Mouse (Mus musculus) retina, adult 2 months (tissue): ENCODE measurements at regions not wholly inside any gene's neighbourhood (a gene's known extent, or its start where the extent isn't known, plus 50 kb on each side); places are given as distances from the start of the nearest gene placed in this dataset.

Experiments used
- DNase-seq: peaks from one replicate; pipeline ENCODE4 v3.0.0-alpha.2; 2012; ENCODE audit warnings: low read depth, low spot score

DNA sequence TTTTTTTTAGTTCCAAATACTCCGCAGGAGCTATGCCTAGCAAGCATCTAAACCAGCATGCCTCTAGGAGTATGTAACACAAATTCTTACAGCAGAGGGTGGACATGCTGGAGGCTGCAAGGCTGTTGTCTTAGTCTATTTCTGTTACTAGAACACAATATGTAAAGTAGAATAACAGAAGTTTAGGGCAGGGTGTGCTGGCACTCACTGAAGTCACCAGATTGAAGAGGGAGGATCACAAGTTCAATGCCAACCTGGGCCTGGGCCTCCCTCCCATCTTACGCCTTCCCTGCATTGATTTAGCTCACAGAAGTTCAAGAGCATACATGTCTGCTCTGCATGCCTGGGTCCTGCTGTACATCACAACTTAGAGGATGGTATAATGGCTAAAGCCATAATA lies 280.3 kb upstream of the Fam92a start:
- DNase-seq = no peak

DNA sequence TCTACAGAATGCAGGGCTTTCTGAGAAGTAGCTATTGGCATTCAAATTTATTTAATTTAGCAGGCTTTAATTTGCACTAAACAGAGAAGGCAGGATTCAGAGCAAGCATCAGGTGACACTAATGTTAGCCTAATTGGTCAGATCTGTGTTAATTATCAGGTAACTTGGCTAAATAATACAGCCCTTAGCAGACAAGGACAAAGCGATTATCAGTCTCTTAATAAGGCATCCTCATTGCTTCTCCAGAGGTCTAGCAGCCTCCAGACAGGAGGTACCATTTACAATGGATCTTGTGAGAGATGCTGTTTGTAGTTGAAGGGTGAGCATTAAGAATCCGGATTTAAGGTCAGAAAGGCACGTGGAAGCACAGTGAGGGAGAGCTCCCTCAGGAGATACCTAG lies 253.7 kb upstream of the Fam92a start:
- no peak for DNase-seq

DNA sequence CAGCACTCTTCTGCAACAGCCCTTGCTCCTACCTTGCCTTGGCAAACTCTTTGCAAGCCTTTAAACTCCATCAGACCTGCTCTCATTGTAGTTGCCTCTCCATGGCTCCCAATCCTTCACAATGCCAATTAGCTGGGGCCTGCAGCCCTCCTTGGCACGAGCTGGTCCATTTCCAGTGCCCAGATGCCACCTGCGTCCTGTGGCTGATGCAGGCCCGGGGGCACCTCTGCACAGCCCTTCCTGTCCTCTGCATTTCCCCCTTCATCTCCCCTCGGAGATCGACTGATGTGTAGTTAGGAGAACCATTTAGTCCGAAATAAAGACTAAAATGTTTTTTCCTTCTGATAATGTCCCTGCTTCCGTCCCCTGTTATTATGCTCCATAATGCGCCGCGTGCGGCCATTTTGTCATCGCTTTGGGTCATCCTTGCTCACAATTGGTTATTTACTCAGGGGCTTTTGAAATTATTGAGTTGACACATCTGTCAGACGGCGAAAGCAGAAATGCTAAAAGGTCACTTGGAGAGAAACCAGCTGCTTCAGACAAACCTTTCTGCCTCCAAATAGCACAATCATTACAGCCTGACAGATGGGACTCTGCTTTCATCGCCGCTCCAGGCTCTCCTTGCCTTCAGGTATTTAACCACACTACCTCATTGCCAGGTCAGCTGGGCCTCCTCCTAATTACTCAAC lies 250.0 kb upstream of the Fam92a start:
- DNase-seq = no peak

DNA sequence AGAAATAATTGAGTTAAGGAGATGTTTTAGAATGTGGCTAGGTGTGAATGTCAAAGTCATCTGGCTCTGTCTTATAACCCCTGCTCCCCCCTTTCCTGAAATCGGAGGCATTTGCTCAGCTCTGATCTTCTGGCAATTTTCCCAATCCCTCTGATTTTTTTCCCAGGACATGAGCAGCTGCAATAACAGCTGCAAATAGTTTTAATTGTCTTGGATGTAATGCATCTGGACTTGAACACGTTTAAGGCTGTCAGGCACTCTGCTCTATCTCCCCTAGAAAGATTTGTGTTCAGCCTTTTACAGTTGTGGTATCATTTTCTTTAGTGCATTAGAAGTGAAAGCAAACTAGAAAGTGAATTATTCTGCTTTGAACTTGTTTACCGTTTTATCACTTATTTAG lies 246.3 kb upstream of the Fam92a start:
- DNase-seq = no peak

DNA sequence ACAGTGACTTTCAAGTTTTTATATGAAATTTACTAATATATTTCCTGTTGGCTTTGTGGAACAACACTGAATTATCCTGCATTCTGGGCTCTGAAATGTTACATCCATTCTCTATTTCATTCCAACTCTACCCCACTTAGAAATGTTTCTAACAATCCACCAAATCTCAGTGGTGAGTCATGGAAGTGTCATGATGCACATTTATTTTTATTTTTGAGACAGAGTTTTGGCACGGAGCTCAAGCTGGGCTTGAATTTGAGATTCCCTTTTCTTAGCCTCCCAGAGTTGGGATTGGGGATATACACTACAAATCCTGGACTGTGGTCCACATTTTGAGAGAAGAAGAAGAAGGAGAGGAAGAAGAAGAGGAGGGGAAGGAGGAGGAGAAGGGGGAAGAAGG lies 223.5 kb upstream of the Fam92a start:
- no peak for DNase-seq

DNA sequence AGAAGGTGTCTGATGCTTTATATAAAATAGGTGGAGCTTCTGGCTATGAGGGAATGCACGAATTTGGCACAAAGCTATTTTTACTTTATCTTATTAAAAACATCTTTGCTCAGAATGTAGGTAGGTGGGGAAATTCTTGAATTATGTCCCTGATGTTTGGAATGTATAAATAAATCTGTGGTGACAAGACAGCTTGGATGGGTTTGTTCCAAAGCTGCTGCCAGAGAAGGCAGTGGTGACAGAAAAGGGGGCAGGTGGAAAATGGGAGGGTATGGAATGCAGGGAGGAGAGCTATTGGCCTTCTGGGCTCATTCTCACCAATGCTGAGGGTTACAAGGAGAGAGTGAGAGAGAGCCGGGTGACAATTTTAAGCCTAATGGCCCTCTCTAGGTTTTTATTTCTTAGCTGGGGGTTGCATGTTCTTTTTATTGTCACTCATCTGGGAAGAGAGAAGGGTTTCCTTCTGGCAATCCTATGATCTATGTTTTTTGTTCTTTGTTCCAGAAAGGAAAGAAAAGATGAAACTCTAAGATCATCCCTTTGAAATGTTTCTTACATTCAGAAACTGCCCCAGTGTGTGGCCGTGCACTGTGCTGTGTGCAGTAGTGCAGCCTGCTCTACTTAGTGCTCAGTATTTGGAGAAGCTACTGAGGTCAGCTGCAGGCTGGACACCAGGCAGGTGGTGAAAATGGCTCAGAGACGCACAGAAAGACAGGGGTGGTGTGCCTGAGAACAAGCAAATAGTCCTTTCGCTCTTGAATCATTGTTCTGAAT lies 205.2 kb upstream of the Fam92a start:
- no peak for DNase-seq

DNA sequence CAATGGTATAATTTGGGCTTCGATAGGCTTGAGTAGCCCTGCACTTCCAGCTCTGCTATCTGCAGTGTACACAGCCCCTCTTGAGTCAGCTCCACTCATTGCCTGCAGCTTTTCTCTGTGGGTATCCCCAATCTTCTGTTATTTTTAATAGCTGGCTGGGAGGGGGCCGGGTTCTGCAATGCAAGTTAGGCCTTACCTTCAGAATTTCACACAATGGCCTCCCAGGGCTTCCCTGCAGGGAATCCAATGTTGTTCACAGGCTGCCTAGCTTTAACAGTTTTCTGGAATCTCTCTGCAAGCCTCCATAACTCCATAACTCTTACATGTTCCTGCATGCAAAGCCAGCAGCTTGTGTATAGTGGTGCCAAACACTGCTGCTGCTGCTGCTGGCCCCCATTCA lies 197.7 kb upstream of the Fam92a start:
- no peak for DNase-seq

DNA sequence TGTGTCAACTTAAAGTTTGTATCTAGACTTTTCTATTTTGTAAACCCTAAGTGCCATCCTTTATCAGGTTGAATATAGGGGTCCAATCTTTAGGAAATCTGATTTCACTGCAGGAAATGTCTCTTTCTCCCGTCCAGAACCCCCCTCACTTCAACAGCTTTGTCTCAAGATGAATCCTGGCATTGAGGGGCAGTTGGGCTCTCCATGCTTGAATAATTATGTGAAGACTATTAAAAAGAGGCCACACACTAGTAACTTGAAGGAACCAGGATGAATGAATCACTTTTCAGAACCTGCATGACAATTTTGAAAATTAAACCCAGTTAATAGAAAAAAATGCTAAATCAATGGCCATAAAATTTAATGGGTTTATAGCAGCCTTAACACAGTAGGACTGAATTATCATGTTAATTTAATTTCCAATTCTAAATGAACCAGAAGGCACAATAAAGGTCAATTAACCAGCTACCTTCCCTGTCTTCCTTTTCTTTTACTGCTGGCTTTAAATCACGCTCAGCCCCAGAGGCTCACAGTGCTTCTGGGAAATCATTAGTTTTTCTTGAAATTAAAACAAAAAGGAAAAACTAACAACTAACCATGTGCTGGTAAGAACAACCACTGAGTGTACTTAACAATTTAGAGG lies 185.3 kb upstream of the Fam92a start:
- no peak for DNase-seq

DNA sequence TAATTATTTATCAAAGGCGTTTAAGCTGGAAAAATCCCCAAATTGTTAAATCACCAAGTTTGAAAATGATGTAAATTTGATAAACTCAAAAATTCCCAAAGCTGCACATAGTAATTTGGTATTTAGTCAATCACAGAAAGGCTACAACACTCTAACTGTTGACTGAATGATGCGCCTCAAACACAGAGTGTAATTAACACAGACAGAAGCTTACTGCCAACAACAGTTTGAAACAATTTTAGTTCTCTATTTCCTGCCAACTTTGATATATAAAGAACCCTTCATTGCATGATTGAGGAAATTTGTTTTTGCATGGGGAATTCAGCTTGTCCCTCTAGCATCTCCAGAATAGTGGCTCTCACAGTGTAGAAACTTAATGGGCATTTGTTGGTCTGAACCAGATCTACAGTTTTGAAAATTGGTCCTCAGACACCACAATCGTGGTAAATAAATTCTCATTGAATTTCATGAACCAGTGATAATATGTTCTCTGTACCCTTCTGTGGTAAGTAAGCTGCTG lies 181.6 kb upstream of the Fam92a start:
- no peak for DNase-seq

DNA sequence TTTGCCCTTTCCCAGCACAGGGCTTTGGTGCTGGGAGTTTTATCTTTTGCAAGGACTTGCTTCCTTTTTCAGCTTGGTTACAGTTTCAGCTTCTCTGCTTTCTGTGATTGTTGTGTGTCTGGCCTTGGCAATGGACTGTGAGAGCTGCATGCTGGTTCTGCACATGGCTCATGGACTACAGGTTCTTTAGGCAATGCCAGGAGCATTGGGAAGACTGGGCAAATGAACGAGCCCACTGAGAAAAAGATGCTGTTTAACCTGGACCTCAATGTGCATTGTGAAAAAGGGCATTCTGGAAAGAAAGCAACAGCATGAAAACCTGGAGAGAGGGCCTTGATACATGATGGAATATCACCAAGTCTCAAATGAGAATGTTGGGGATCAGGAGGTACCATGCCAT lies 167.4 kb upstream of the Fam92a start:
- no peak for DNase-seq

DNA sequence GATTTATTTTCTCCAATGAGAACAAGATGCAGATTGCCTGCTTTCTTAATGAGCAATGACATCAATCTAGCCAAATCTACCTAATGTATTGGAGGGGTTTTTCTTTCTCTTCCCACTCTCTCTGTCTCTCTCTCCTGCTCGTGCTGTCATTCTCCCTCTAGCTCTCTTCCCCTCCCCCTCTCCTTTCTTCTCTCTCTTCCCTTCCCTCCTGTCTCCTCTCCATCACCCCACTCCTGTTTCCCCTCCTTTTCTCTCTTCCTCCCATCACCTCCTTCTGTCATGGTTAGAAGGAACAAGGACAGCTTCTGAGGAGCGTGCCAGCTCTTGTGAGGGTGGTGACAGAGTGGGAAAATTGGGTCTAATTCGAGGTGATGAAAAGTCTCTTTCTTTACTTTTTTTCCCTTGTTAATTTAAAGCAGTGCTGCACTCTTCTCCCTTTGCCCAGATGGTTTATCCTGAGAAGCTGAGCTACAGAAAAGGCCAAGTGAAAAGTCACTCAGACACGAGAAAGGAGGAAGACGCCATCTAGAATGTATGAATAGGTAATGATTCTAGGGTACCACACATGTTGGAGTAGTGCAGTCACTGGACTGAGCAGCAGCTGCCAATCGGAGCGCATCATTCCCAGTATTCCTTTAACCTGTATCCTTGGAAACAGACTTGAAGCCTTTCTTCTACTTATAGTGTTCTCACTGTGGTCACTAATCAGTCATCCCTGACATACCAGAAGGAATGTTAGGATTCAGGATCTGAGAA lies 163.2 kb upstream of the Fam92a start:
- DNase-seq = no peak

DNA sequence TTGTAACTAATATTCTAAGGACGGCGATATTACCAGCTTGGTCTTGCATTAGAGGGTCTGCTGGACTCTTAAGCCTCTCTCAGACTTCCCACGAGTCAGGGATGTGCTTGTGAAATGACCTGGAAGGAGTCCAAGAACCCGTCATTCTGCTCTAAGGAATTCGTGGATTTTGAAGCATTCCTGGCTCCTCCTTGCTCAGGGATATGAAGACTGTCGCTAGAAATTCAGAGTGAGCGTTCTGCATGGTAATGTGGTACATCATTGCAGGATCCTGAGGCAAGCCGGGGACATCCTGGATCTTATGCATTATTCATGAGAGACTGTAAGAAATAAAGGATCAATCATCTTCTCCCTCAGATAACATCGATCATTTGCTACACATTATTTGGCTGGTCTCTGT lies 162.6 kb upstream of the Fam92a start:
- DNase-seq = no peak

DNA sequence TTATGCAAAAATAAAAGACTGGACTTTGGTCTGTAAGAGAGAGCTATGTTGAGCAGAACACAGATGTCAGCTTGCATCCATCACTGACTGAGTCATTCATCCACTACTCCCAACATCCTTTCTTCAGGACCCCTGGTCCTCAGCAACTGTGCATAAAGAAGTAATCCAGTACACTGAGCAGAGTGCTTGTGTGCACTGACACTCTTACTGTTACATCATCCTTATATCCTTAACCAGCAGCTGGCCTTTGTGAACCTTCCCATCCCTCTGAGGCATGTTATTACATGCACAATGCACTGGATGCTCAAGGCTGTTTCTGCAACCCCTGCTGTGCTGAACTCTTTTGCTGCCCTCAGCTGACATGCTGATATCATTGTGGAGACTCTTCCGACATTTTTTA lies 144.2 kb upstream of the Fam92a start:
- DNase-seq = no peak

DNA sequence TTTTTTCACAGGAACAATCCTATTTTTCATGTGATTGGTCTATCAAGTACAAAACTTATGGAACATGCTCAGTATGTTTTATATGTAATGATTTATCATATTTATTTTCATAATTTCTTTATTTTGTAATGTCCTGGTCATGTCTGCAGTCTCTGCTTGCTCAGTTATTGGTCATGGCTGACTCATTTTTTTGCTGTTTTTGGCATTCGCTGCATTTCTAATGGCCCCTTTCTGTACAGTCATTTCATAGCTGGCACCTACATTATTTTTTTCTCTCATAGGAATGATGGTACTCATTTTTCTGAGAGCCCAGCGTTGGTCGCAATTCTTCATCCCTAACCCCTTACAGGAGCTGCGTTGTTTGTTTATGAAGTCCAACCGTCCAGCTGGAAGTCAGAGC lies 136.5 kb upstream of the Fam92a start:
- DNase-seq = no peak

DNA sequence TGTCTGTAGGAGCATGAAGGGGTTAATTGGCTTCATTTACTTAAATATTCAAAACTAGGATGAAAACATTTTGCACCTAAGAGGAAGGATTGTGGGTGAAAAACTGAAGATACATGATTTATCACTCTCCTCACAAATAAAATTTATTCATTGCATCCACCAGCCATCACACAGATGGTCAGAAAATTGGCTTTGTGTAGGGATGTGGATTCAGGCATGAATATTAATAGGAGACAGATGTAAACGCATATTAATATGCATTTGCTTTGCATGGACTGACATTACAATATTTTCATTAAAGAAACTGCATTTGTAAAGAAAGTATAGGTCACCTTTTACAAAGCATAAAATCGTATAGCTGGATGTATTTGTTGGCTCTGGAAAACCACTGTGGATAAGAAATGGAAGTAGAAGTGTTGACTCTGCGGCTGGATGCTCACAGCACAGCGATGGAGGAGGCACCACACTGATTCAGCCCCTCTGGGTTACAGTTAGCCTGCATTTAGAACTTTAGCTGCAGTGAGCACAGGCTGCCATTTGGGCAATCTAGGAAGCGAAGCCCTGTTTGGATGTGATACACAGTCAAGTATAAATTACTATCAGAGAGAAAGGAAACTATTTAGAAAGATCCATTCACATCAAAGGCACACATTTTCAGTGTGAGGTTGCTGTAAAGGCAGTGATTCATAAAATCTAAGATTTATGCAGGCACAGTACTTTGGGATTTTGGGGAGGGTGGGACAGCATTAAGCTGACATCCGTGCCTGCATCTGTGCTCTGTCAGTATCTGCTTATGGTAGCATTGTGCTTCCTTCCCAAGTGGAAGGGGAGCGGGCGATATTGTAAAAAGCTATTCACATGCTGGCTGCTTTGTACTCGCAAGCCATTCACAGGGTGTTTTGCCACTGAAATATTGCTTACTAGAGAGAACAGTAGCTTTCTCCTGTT lies 135.1 kb upstream of the Fam92a start:
- DNase-seq = no peak

DNA sequence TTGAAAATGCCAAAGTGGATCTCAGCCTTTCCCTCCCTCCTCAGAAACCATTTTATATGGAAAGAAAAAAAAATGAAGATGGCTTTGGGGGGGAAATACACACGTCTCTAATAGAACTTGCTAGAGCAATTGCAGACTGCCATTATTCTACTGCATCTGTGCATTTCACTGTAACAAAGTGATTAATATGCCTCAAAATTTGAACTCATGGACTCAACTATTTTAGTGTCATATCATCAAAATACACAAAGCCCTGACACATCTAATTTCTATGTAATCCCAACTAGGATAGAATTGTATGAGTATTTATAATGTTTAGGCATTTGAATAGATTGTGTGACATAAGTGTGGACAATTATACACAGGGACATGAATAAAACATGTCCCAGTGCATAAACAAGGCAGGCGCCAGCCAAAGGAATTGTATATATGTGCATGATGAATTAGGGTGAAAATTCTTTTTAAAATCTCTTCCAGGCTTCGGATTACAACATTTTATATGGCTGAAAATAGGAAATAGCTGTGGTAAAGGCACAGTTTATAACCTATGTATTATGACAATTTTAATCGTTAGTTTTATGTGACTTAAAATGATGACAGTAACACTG lies 115.4 kb upstream of the Fam92a start:
- no peak for DNase-seq

DNA sequence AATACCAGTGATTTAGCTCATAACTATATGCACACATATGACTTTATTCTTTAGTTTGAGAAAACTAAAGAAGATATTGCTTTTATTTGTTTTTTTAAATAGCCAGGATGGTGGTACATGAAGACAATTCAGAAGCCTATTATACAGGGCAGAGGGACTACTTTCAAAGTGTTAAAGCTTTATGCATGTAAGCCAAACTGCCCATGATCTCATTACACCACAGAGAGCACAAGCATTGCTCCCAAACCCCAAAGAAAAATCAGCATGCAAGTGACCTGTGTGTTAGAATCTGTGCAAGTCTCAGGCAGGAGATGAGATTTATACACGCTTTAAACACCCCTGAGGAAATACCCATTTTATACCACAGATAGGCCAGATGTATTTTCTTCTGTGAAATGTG lies 114.6 kb upstream of the Fam92a start:
- DNase-seq = no peak

DNA sequence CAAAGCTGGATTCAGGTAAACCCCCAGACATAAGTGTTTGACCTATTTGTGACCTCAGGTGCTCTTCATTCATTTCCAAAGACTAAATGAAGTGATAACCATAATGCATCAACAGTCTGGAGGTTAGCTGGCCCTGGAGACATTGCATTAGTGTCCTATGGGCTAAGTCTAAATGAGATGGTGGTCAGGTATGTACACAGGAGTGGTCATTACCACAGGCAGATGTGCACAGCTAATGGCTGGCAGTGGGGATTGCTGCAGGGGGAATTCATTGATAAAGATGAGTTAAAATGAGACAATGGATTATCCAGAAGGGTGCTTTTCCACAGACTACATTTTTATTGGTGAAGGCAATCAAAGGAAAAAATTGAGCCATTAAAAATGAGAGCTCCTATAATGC lies 114.2 kb upstream of the Fam92a start:
- DNase-seq = no peak

DNA sequence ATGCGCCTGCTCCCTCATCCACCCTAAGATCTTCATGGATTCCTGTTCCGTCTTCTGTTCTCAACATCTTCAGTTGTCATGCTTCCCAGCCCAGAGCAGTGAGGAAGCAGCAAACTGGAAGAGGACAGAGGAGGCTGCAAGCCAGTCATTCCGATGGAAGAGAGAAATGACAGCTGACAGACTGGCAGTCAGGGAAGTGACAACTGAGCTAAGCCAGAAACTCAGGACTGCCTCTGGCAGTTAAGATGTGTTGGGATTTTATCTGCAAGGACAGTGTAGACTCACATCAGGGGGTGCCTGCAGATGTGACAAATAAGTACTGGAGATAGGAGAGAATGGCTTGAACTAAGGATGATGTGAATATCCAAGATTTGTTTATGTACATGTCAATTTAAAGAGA lies 106.1 kb upstream of the Fam92a start:
- DNase-seq = no peak

DNA sequence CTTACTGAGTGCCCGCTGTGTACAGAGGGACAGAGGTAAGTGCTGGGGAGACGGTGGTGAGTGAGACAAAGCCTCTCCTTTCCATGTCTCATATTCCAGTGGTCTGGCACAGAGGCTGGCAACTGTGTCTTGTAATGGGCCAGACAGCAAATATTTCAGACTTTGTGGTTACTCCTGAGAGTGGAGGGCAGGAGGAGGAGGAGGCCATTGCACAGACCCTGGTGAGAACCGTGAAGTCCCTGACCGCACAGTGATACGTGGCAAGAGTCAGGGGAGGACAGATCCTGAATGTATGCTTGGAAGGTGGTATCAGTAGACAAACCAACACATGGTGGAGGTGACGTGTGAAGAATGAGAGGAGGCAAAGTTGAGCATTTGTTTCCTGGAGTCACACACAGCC lies 101.6 kb upstream of the Fam92a start:
- DNase-seq = no peak

DNA sequence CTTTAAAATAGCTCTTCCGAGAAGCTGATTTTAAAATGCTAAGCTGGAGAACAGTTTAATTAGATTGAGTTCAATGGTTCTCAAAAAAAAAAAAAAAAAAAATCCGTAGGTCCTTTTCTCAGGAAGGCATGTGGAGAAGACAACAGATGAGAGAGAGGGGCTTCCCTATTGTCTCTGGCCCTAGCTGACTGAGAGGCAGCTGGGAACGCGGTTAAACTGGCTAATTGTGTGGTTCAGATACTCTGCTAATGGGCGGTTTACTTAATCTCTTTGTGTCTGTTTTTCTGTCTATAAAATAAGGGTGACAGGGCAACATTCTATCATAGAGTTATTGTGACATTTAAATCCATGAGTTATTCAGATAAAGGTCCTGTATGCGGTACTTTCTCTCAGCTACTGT lies 101.1 kb upstream of the Fam92a start:
- DNase-seq = no peak
